Mouse (Mus musculus) frontal cortex, postnatal 10 days (tissue): ENCODE measurements at regions not wholly inside any gene's neighbourhood (a gene's known extent, or its start where the extent isn't known, plus 50 kb on each side); places are given as distances from the start of the nearest gene placed in this dataset.
A peak's percentile ranks its signal among the peaks of the same experiment; 100 is the strongest.
"Not testable (repeated sequence)": the region's sequence is repeated elsewhere in the genome, so short reads cannot be mapped to it uniquely, and the experiment has no call there.

Experiments used
- DNase-seq, 2 experiments: peaks; one replicate each; pipeline ENCODE4 v3.0.0; 2022; ENCODE audit warnings: low spot score in 2 of 2, mixed read lengths in 1 of 2

DNA sequence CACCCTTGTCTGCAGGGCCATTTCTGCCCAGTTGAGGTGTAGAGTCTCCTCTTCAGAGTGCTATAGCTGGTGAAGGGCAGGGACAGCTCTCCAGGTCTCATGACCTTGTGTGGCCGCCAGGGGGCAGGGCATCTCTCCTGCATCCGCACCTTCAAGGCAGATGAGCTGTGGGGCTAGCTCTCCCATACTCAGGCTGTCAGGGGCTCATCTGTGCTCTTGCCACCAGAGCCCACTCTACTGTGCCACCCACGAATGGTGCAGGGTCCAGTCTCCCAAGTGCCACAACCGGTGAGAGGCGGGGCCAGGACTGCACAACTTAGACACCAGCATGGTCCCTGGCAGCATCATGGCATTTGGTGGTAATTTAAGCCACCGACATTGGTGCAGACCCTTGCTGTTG is 111.3 kb downstream of the Syt10 start:
- DNase-seq = peak in 1 of 2 experiments; percentile 16

- peak in 1 of 2 experiments; percentile 7 for DNase-seq
These were observed 117.3 kb downstream of the Syt10 start for GRCm38 (mm10) chr15:89724356-89724755.

- no peak for DNase-seq
These were observed 105.5 kb upstream of the Rabl2 start for GRCm38 (mm10) chr15:89697221-89697620.

DNA sequence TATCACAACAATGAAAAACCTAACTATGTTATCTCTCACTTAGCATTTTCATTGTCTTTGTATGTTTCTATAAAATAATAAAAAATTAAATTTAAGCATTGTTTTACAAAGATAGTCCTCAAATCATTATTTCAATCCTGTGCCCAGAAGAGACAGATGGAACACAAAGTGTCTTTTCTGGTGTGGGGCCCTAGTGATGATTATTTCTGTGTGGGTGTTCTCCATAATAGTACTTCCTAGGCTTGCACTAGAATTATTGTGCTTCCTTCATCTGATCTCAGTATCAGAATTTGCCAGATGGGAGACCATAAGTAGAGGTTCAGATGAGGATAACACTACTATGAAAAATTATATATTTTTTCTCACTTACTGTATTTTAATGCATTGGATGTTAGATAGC is 84.6 kb upstream of the Rabl2 start:
- DNase-seq = no peak

- DNase-seq = not testable (repeated sequence)
These were observed 64.8 kb upstream of the Rabl2 start for GRCm38 (mm10) chr15:89656558-89656957.
